Mouse (Mus musculus): Measurements from ENCODE around the gene Lsr.

GRCm38 (mm10) chr7:30908992-30909431, 64.3 kb downstream of the Lsr start:
- no peak for TF ChIP-seq CTCF (IDR thresholded peaks at IDR 0.05; ENCODE audit: borderline replicate concordance, insufficient read depth, low read depth, low read length)
- no peak for TF ChIP-seq POLR2A (IDR thresholded peaks at IDR 0.05; ENCODE audit: borderline replicate concordance, insufficient read depth, low read length)

Data from cerebellum, adult 2 months (tissue).